Mouse (Mus musculus): ENCODE measurements around the gene Ostc. TPM values are rescaled to one million over a fixed set of nuclear protein-coding genes. Genes with fewer than 3 reads are reported as not detected.

The Ostc gene
- polyA plus RNA-seq, 1 experiment from 2014 or later = 244 TPM

DNA sequence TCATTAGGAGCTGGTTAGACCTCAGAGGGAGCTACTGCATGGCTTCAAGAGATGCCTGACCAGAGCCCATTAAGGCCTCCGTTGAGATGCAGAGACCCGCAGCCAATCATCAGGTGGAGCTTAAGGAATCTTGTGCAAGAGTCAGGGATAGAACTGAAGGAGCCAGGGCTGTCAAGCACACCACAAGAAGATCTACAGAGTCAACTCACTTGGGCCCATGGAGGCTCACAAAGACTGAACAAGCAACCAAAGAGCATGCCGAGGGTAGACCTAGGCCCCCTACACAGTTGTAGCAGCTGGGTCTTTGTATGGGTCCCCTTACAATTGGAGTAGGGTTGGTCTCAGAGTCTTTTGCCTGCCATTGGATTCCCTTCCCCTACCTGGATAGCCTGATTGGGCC is 46.7 kb downstream of the Ostc start:
- no peak for DNase-seq (ENCODE audit: low spot score)

GRCm38 (mm10) chr3:130660619-130661018 is 48.6 kb downstream of the Ostc start:
- no peaks in the 10 kb centered on the region for H3K36me3 ChIP-seq (ENCODE audit: insufficient read depth, low read length)
- H3K9me3 ChIP-seq (ENCODE audit: low read length) = no peaks in the 10 kb centered on the region
- H3K4me1 ChIP-seq (ENCODE audit: insufficient read depth, low read depth, low read length) = no peaks in the 10 kb centered on the region
- no peak for ATAC-seq
- H3K27me3 ChIP-seq (replicated peaks; ENCODE audit: insufficient read depth, low read length) = no peaks in the 10 kb centered on the region
- no peak overlapping the region for H3K9ac ChIP-seq (replicated peaks; ENCODE audit: low read depth)
- no peak overlapping the region for H3K27ac ChIP-seq (ENCODE audit: low read length)
- 23% methylated on average over 6 of the region's 6 CpGs for WGBS
- TF ChIP-seq EP300 (IDR thresholded peaks at IDR 0.05) (no peak), CTCF (IDR thresholded peaks at IDR 0.05) (no peak)
- H3K4me3 ChIP-seq (ENCODE audit: low read depth, low read length) = no peak overlapping the region
- no peak for DNase-seq (ENCODE audit: low spot score)
- no peak overlapping the region for H3K4me2 ChIP-seq (replicated peaks; ENCODE audit: low read depth, low read length)

More for the DNA sequence above, 46.7 kb downstream of the Ostc start:
- Histone ChIP-seq H3K27ac (ENCODE audit: low read length) (no peak overlapping the region), H3K4me1 (ENCODE audit: insufficient read depth, low read depth, low read length) (no peaks in the 10 kb centered on the region), H3K4me2 (replicated peaks; ENCODE audit: low read depth, low read length) (no peak overlapping the region), H3K36me3 (ENCODE audit: insufficient read depth, low read length) (no peaks in the 10 kb centered on the region), H3K4me3 (ENCODE audit: low read depth, low read length) (no peak overlapping the region), H3K27me3 (replicated peaks; ENCODE audit: insufficient read depth, low read length) (no peaks in the 10 kb centered on the region), H3K9ac (replicated peaks; ENCODE audit: low read depth) (no peak overlapping the region), H3K9me3 (ENCODE audit: low read length) (no peaks in the 10 kb centered on the region)
- no peak for ATAC-seq
- TF ChIP-seq EP300 (IDR thresholded peaks at IDR 0.05) = no peak
- 100% methylated on average over 3 of the region's 3 CpGs for WGBS

DNA sequence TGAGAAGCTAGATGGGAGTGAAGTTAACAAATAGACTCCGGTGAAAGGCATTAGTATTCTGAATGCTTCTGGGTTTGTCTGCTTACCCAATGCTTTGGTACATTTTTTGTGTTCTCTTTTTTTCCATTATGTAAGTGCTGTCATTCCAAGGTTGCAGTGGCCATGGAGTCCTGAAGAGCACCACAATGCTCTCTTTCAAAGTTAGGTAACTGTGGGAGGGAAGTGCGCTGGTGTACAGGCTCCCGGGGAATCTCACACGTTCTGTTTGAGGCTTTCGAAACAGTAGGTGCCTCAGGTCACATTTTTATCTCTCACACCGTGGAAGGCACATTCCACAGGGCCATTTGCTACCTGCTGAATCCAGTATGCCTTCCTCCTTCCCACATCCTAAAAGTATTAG is 59.7 kb downstream of the Ostc start:
- no peak for DNase-seq (ENCODE audit: low spot score)
- no peak overlapping the region for H3K9ac ChIP-seq (replicated peaks; ENCODE audit: low read depth)
- H3K4me1 ChIP-seq (ENCODE audit: insufficient read depth, low read depth, low read length) = no peaks in the 10 kb centered on the region
- H3K27me3 ChIP-seq (replicated peaks; ENCODE audit: insufficient read depth, low read length) = no peaks in the 10 kb centered on the region
- 40% methylated on average over 6 of the region's 6 CpGs for WGBS
- TF ChIP-seq CTCF (IDR thresholded peaks at IDR 0.05) (no peak), EP300 (IDR thresholded peaks at IDR 0.05) (no peak)
- H3K36me3 ChIP-seq (ENCODE audit: insufficient read depth, low read length) = no peaks in the 10 kb centered on the region
- no peak overlapping the region for H3K27ac ChIP-seq (ENCODE audit: low read length)
- no peak for ATAC-seq
- H3K4me3 ChIP-seq (ENCODE audit: low read depth, low read length) = no peak overlapping the region
- no peak overlapping the region for H3K4me2 ChIP-seq (replicated peaks; ENCODE audit: low read depth, low read length)
- no peaks in the 10 kb centered on the region for H3K9me3 ChIP-seq (ENCODE audit: low read length)

- ATAC-seq (no peak), DNase-seq (ENCODE audit: low spot score) (no peak)
- H3K27ac ChIP-seq (ENCODE audit: low read length) = no peak overlapping the region
- H3K27me3 ChIP-seq (replicated peaks; ENCODE audit: insufficient read depth, low read length) = no peaks in the 10 kb centered on the region
- no peak overlapping the region for H3K9ac ChIP-seq (replicated peaks; ENCODE audit: low read depth)
- 79% methylated on average over 11 of the region's 11 CpGs for WGBS
- no peaks in the 10 kb centered on the region for H3K36me3 ChIP-seq (ENCODE audit: insufficient read depth, low read length)
- no peak overlapping the region for H3K4me2 ChIP-seq (replicated peaks; ENCODE audit: low read depth, low read length)
- TF ChIP-seq CTCF (IDR thresholded peaks at IDR 0.05) = no peak
- TF ChIP-seq EP300 (IDR thresholded peaks at IDR 0.05) = no peak
- no peak overlapping the region for H3K4me3 ChIP-seq (ENCODE audit: low read depth, low read length)
- no peaks in the 10 kb centered on the region for H3K4me1 ChIP-seq (ENCODE audit: insufficient read depth, low read depth, low read length)
- H3K9me3 ChIP-seq (ENCODE audit: low read length) = no peaks in the 10 kb centered on the region
Observed at GRCm38 (mm10) chr3:130646110-130646810, 63.0 kb downstream of the Ostc start.

Other genes with a start within 250 kb of the Ostc start
- not detected in 2 replicates for gene Etnppl, start 92.0 kb downstream of the Ostc start, polyA plus RNA-seq (2015; fragmentation: Nextera tagmentation; extraction: Ambion mirVana)
- 771 and 839 TPM in 2 replicates for gene Rpl34, start 21.0 kb upstream of the Ostc start, polyA plus RNA-seq (2015; fragmentation: Nextera tagmentation; extraction: Ambion mirVana)

Measured in lung, postnatal 0 days (tissue).